Mouse (Mus musculus) heart, postnatal 14 days (tissue): Measurements from ENCODE around the gene Zic4. TPM values are rescaled to one million over a fixed set of nuclear protein-coding genes. Genes with fewer than 3 reads are reported as not detected.
A peak's percentile ranks its signal among the peaks of the same experiment; 100 is the strongest.

Source experiments
- DNase-seq, 2 experiments: peaks; one replicate each; pipeline ENCODE4 v3.0.0; 2021 to 2022
- intact Hi-C: fragments of 180-260 bp; cut with DNase I; formaldehyde crosslinking; loops from one replicate; pipeline ENCODE4 v1.15.1; 2025
- total RNA-seq, 2 experiments: library from RNA; stranded (reverse); gene quantifications; 2 replicates each; pipeline ENCODE4 v1.2.3; 2021

Zic4 gene
- total RNA-seq, 2 experiments from 2014 or later, result not detected

DNA sequence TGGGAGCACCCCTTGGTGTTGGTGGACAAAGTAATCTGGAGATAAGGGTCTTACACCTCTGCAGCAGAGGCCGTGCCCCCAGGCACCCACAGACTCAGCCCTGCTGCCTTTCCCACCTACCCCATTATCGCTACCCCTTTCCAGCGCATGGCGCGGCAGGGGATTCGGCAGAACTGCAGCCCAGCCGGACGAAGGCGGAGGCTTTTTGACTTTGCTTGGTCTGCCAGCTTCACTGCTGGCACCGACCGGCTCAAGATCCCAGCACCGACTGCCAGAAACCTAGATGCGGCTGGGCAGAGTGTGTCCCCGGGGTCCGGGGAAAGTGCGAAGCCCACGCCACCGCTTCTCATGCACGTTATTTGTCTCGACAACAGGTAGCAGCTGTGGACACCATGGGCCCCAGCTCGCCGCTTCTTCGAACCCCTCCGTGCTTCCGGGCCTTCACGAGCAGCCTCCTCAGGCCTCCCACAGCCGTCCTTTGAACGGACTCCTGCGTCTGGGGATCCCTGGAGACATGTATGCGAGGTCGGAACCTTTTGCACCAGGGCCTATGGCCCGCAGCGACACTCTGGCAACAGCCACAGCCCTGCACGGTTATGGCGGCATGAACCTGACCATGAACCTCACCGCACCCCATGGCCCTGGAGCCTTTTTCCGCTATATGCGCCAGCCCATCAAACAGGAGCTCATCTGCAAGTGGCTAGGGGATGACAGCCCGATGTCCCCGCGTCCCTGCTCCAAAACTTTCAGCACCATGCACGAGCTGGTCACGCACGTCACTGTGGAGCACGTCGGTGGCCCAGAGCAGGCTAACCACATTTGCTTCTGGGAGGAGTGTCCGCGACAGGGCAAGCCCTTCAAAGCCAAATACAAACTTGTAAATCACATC is 16.4 kb downstream of the Zic4 start:
- intact Hi-C loops, result no loop called here
- no peak for DNase-seq

DNA sequence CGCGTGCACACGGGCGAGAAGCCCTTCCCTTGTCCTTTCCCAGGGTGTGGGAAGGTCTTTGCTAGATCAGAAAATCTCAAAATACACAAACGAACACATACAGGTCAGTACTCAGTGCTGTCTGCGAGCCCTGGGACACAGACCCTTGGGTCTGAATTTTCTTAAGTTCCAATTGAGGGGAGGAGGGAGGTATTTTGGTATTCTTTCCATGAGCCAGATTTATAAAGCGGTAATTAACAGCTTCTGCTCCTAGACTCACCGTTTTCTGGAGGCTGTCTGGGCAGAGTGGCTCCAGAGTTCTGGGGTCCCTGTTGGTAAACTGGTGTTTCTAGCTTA is 17.1 kb downstream of the Zic4 start:
- intact Hi-C loops, result no loop called here
- no peak for DNase-seq

DNA sequence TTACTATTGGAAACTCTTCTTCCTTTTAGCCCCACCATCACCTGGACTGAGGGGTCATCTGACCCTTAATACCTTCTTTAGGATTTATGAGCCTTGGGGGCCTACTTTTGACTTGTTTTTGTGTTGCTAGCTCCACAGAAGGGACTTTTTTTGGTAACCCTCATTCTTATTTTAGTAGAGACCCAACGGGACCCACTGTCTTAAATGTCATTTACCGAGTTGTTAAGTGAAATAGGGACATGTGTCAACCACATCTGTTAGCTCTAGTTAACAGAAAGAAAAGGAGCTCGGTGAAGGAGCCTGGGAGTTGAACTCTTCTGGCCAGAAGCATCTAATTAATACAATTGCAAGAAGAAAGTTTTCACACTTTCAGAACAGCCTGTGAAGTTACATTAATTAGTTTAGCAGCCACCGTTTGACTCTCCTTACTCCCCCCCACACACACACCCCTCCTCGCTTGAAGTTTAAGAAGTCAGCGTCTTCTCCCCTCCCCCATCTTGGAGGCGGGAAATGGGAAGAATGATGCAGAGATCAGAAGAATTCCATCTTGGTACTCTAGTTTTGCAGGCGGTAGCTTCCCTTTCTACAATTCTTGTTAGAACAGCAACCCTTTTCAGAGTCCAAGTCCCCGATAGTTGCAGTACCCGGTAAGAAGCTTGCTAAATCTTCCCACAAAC is 17.7 kb downstream of the Zic4 start:
- DNase-seq, result no peak
- intact Hi-C loops, result no loop called here

DNA sequence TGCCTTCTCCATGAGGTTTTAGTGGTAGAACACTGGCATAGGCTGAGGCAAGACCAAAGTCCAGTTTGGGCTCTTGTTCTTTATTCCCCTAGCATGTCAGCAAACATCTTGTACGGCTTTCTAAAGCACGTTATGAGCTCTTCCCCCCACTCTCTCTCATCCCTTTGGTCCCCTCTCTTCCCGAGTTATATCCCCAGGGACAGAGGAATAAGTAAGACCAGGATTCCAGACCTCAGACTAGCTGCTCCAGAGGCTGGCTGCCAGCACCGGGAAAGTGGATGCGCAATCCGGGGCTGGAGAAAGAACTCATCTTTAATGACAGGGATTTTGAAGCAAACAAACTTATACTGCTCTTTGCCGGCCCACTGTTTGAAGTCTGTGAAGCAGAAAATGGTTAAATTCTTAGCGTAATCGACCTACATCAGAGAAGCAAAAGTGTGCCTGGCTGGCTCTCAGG is 18.3 kb downstream of the Zic4 start:
- intact Hi-C loops, result no loop called here
- no peak for DNase-seq

DNA sequence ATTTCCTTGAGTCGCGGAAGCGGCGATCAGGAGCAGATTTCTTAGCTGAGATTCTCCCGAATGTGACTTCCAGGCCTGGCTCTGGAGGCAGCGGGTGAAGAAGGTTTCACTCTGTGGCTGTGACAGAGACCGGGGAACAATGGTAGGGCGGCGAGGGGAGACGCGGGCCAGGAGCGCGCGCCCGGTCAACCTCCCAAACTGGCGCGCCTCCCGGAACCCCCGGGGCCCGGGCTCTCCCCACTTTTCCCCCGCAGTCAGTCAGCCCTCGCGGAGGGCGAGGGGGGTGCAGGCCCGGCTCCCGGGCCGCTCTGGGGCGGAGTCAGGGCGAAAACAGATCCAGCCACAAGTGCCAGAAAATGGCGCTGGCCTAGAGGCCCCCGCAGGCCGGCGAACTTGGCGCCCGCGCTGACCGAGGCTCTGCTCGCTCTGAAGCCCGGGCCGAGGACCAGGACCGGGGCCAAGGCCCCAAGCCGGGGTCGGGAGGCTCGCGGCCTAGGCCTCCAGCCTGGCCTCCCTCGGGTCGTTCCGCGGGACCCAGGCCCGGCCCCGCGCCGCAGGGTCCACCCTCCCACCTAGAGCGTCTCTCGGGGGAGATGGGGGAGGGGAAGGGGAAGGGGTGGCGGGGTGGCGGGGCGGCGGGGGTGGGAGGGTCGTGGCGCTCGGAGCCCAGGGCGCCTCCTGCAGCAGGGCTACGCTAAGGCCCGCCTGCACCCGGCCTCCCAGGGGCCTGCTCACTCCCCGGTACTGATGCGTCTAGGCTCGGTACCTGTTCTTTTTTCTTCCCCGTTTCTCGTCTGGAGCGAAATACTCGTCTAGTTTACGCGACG is 19.3 kb downstream of the Zic4 start:
- intact Hi-C loops, result no loop called here
- DNase-seq, result peak; percentile 26 to 27

DNA sequence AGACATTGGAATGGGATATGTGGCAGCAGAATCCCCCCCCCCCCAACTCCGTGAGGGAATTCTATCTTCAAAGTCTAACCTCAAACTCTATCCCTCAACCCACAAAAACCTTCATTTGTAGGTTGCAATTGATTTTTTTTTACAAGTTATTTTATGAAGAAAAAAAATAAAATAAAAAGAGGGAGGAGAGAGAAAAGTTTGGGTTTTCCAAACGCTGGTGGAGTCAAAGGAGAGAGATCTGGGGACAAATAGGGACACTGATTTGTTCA is 19.8 kb downstream of the Zic4 start:
- intact Hi-C loops, result no loop called here
- no peak for DNase-seq

DNA sequence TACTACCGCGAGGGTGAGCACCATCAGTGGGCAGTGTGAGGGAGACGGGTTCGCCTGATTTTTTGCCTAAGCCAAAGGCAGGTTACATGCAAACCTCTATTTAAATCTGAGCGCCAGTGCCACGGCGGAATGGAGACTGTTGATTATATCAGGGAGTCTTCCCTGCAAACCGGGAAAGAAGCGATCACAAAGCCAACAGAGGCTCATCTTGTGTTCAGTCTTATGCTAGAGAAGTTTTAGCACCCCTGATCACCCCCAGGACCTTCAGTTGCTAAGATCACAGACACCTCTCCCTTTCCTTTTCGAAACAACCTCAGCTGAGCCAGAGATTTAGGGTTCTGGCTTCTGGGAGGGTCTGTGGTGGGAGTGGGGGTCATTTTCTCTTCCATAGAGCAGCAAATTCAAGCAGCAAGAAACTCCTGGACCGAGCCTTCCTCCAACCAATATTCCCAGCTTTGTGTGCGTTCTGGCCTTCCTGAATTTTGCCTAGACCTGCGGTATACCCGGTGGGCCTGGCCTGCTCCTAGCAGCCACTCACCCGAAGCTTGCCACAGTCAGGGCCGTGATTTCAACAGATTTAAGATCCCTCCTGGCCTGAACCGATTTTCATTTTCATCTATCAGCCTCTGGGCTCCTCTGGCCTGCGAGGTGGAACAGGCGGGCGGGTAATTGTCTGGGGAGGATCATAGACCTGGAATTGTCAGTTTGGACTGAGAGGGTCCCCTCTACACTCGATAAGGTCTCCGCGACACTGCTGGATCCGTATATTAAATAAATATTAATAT is 20.4 kb downstream of the Zic4 start:
- intact Hi-C loops, result no loop called here
- DNase-seq, result no peak

DNA sequence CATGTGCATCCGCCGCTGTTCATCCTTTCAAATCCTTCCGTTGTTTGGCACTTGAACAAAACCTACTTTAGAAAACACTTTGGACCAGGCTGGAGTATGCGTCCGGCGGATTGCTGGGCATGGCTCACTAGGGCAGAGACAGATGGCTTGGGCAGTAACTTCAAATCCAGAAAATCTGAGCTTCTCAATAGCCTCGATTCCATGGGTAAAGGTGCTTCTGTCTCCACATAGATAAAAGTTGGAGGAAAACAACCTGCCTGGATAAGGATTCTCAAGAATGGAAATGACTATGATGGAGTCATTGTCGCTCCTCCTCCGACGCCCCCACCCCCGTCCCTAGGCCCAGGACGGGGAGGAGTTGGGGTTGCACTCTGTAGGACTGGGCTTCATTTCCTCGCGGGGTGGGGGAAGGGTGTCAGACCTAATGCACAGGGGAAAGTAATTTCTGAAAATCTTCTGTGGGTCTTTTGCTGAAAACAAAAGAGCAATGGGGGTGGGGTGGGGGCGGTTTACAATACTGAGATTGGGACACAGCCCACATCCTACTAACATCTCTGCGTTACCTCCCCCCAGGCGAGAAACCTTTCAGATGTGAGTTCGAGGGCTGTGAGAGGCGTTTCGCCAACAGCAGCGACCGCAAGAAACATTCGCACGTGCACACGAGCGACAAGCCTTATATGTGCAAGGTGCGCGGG is 21.4 kb downstream of the Zic4 start:
- no peak for DNase-seq
- intact Hi-C loops, result no loop called here

DNA sequence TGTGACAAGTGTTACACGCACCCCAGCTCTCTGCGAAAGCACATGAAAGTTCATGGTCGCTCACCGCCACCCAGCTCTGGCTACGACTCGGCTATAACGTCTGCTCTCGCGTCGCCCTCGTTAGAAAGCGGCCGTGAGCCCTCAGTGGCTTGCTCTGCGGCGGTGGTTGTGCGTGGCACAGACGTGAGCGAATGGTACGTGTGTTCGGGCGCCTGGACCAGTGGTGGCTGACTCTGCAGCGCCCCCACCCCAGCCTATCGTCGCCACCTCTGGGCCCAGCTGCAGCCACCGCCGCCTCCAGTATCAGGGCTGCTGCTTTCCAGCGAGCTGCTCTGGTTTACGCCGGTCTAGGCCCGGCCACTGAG is 21.9 kb downstream of the Zic4 start:
- no peak for DNase-seq

DNA sequence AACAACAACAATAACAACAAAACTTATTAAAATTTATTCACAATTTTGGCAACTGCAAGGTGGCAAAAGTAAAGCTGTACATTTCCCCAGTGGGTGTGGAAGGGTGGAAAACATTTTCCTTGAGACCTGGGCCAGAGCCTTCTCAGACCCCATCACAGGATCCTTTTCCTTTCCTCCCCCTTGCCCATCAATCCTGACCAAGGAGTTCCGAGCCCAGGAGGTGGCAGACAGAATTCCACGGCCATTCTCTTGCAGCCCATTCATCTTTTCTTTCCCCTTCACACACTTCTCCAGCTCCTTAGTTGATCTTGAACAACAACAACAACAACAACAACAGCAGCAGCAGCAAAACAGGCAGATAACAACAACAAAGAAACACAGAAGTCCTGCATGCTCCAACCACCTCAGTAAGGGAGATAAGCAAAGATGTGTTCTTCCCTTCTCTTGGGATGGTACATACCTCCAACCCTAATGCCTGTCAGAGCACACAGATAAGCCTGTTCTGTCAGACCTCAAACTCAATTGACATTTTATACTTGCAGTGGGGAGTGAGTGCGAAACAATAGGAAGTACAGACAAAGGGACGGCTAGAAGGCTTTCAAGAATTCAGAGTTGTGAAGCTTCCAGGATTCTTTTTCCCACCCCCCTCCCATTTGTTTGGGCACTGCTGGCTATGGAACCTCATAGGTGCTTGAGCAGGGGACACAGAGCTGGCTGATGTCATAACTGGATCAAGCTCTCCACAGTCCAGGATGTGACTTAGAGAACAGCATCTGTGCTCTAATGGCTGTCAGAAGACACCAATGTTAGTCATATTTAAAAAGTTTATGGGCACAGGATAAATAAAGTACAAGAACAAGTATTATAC is 22.7 kb downstream of the Zic4 start:
- no peak for DNase-seq
- intact Hi-C loops, result no loop called here

More for the DNA sequence above, 21.9 kb downstream of the Zic4 start:
- intact Hi-C loops, result no loop called here

DNA sequence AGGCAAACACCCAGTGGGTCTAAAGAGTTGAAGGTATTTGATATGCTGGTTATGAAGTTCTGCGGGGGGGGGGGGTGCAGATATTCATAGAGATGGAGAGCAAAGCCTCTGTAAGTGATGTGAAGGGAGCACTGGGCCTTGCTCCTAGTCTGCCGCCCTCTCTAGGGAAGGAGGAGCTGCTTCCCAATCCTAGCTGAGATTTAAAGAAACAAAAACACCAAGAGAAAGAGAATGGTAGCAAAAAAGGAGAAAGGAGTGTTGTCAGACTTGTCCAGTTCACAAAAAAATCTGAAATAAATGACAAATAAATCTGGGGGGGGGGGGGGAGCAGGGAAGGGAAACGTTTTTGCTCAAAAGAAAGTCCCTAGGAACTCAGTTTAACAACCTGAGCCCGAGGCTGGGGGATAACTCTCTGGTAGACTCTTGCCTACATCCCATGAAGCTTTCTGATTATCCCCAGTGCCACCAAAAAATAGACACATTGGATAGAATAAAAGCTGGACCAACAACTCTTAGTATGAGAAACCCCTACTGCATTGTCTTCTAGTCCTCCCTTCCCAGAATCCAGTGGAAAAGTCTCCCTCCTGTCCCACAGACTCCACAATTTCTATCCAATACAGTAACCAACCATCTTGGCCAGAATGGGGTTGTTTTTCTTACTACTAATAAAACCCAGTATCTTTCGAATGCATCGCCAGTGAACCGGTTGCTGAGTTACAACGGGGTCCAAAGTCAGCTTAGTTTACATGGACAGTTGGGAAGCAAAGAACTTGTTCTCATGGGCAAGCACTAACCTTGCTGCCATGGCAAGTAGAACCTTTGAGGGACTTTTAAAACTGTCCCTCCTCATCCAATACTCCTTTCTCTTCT is 23.6 kb downstream of the Zic4 start:
- intact Hi-C loops, result no loop called here
- no peak for DNase-seq

DNA sequence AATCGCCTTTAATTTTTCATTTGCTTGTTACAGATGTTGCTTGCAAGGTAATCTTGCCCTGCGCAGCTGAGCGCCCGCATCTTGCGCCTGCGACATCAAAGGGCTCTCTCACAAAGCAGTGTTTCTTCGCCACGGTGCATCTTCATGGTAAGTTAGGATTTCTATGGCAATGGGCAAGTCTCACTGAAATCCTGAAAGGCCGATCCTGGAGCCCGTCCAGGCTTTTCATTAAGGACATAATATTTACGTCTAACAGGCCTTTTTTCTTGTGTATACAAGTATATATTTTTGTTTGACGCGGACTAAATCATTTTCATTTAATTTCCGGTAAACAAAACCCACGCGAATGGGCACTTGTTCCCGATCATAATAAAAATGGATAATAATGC is 24.3 kb downstream of the Zic4 start:
- no peak for DNase-seq
- intact Hi-C loops, result no loop called here

DNA sequence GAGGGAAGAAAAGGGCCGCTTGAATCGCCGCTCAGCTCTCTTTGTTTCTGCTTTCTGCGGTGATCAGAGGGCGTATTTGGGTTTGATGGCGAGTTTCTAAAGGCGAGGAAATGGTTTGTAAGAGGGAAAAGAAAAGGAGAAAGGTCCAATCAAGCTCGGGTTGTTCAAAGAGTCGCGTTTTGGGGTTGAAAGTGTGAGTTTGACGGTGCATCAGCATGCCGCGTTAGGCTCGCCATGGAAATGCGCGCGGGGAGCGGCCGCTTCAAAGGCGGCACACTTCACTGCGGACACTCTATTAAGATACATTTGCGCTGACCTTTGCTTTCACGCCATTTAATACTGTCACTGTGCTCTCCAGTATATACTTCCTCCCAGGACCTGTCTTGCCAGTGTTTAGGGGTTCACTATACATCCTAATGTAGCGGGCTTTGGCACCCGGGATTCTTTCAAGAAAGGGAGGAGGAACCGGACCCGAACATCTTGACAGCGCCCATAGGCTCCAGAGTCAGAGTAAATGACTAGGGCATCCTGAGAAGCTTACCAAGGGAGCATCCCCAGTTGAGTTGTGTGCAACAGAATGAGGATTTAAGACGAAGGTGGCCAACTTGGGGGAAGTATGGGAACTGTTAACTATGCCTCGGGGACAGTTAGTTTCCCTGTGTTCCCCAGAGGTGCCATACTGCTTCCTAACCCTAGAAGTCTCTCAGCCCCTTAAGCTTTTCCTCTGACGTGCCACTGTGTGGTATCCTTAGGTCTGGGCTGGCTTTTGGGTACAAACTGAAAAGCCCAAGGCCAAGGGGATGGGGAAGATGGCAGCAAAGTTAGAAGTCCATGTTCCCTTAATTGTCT is 24.9 kb downstream of the Zic4 start:
- intact Hi-C loops, result no loop called here
- no peak for DNase-seq

DNA sequence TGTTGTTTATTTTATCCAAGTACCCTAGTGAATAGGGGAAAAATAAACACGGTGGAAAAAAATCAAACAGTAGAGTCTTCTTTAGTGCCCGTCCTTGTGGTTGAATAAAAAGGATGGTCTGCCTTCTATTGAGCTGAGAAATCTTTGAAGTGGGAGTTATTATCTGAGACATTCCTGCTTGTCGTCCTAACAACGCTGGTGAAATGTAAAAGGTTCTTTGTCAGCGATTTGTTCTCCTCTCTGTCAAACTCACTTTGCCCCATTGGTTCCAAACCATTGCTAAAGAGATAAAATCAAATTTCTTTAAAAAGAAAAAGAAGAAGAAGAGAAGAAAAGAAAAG is 25.5 kb downstream of the Zic4 start:
- intact Hi-C loops, result no loop called here
- no peak for DNase-seq

DNA sequence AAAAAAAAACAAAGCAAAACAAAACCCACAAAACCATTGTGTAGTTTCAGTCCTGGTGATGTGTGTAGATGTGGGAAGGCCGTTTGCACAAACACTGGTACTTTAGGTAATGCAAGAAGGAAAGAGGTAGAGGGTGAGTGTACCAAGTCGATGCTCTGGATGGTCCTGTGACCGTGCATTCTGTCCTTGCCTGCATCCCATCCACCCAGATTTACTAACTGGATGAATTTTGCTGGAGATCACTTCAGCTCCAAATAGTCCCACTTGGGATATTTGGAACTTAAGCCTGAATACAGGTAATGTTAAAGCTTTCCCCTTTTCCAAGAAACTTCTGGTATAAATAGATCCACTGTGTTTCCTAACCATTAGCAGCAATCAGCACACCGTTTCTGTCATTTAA is 26.0 kb downstream of the Zic4 start:
- intact Hi-C loops, result no loop called here
- no peak for DNase-seq

DNA sequence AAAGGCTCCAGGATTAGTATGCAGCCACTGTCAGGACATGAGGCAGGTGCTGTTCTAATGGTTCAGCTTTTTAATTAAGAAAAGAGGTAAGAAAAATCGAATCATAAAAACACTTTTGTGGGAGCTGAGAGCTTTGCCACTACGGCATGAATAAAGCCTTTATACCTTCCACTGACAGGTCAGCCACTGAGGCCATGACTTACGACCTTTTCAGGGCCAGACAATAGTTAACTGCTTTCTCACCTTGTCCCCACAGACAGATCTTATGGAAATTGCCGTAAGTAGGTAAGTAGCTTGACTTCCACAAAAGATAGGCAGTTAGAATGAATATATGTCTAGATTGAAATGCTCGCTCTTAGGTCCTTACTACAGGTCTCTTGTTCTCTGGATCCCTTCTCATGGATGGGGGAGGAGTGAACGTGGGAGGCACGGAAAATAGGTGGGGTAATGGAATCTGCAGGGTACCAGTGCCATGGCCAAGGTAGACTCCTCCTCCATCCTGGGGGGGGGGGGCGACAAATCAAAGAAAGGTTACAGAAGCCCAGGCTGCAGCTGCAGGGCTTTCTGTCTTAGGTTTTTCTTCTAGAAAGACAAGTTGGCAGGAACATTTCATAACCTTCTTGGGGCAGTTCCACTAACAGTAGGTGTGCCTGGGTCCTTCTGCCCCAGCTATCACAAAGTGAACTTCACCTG is 31.3 kb downstream of the Zic4 start:
- DNase-seq, result no peak
- intact Hi-C loops, result no loop called here

DNA sequence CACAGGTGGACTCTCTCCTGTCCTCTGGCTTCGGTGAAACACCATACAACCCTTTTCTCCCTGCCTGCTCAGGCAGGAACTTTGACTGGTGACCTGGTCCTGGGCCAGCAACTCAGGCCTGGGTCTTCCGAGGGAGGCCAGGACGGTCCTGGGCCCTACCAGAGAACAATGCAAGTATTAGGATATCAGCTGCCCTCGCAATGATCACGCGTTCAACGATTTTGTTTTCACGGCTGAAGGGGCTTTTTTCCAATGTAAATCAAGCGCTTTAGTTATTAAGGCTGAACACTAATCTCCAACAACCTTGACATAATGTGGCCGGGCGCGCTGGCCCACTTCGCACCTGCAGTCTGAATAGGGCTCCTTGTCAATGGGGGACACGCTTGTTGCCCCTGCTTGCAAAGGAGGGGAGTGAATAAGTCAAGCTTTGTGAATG is 32.0 kb downstream of the Zic4 start:
- intact Hi-C loops, result no loop called here
- no peak for DNase-seq
